Mouse (Mus musculus) stomach, postnatal 0 days (tissue): ENCODE measurements around the gene Krt4.

ENCODE experiments used
- CTCF ChIP-seq: IDR thresholded peaks from 2 replicates; pipeline ENCODE4 v1.5.1; 2016; ENCODE audit warnings: antibody characterized with exemption, low read depth, mild to moderate bottlenecking, moderate library complexity
- EP300 ChIP-seq: optimal IDR thresholded peaks from 2 replicates; pipeline ENCODE3; 2016; ENCODE audit warnings: antibody characterized with exemption

- TF ChIP-seq CTCF (no peak), EP300 (no peak)
Measured at GRCm38 (mm10) chr15:101945430-101945829, 20.9 kb upstream of the Krt4 start.
